Mouse (Mus musculus): Measurements from ENCODE around the gene Tns1.

The Tns1 gene

GRCm38 (mm10) chr1:73864314-73864713, 259.9 kb downstream of the Tns1 start:
- Histone ChIP-seq H3K27me3 (ENCODE audit: insufficient read depth, low read length) (peaks cover 4% of the 10 kb centered on the region; the same call in 1 of the 2 replicates), H3K36me3 (ENCODE audit: insufficient read depth, low read length) (no peaks in the 10 kb centered on the region), H3K9me3 (ENCODE audit: low read length) (no peaks in the 10 kb centered on the region), H3K4me1 (replicated peaks; ENCODE audit: low read depth, low read length) (peaks cover 24% of the 10 kb centered on the region), H3K4me3 (replicated peaks; ENCODE audit: low read length) (no peak overlapping the region)
- no peak for TF ChIP-seq NANOG (IDR thresholded peaks at IDR 0.05; ENCODE audit: borderline replicate concordance, low read length)
- TF ChIP-seq POU5F1 (IDR thresholded peaks at IDR 0.05; ENCODE audit: borderline replicate concordance, low read length): no peak
- no peak for TF ChIP-seq CTCF (conservative IDR thresholded peaks at IDR 0.05; ENCODE audit: low read length)

GRCm38 (mm10) chr1:73863074-73863431, 261.2 kb downstream of the Tns1 start:
- peak overlapping the region; percentile 32; the same call in 1 of the 2 replicates for H3K4me3 ChIP-seq (replicated peaks; ENCODE audit: low read length)
- H3K9me3 ChIP-seq (ENCODE audit: low read length): no peaks in the 10 kb centered on the region
- peaks cover 24% of the 10 kb centered on the region for H3K4me1 ChIP-seq (replicated peaks; ENCODE audit: low read depth, low read length)
- no peak for TF ChIP-seq CTCF (conservative IDR thresholded peaks at IDR 0.05; ENCODE audit: low read length)
- no peak for TF ChIP-seq NANOG (IDR thresholded peaks at IDR 0.05; ENCODE audit: borderline replicate concordance, low read length)
- no peak for TF ChIP-seq POU5F1 (IDR thresholded peaks at IDR 0.05; ENCODE audit: borderline replicate concordance, low read length)
- H3K27me3 ChIP-seq (ENCODE audit: insufficient read depth, low read length): peaks cover 4% of the 10 kb centered on the region; the same call in 1 of the 2 replicates
- H3K36me3 ChIP-seq (ENCODE audit: insufficient read depth, low read length): no peaks in the 10 kb centered on the region

GRCm38 (mm10) chr1:73862323-73863073, 261.8 kb downstream of the Tns1 start:
- H3K9me3 ChIP-seq (ENCODE audit: low read length): no peaks in the 10 kb centered on the region
- H3K27me3 ChIP-seq (ENCODE audit: insufficient read depth, low read length): peaks cover 4% of the 10 kb centered on the region; the same call in 1 of the 2 replicates
- TF ChIP-seq CTCF (conservative IDR thresholded peaks at IDR 0.05; ENCODE audit: low read length): peak; percentile 29
- no peak for TF ChIP-seq NANOG (IDR thresholded peaks at IDR 0.05; ENCODE audit: borderline replicate concordance, low read length)
- peaks cover 24% of the 10 kb centered on the region for H3K4me1 ChIP-seq (replicated peaks; ENCODE audit: low read depth, low read length)
- peak overlapping the region; percentile 32 for H3K4me3 ChIP-seq (replicated peaks; ENCODE audit: low read length)
- H3K36me3 ChIP-seq (ENCODE audit: insufficient read depth, low read length): no peaks in the 10 kb centered on the region

GRCm38 (mm10) chr1:73860421-73860820, 263.8 kb downstream of the Tns1 start:
- Histone ChIP-seq H3K9me3 (ENCODE audit: low read length) (no peaks in the 10 kb centered on the region), H3K27me3 (ENCODE audit: insufficient read depth, low read length) (peaks cover 8% of the 10 kb centered on the region; the same call in 1 of the 2 replicates), H3K4me3 (replicated peaks; ENCODE audit: low read length) (no peak overlapping the region), H3K4me1 (replicated peaks; ENCODE audit: low read depth, low read length) (peaks cover 24% of the 10 kb centered on the region), H3K36me3 (ENCODE audit: insufficient read depth, low read length) (no peaks in the 10 kb centered on the region)
- no peak for TF ChIP-seq POU5F1 (IDR thresholded peaks at IDR 0.05; ENCODE audit: borderline replicate concordance, low read length)
- TF ChIP-seq CTCF (conservative IDR thresholded peaks at IDR 0.05; ENCODE audit: low read length): no peak
- TF ChIP-seq NANOG (IDR thresholded peaks at IDR 0.05; ENCODE audit: borderline replicate concordance, low read length): no peak

All from E14TG2a.4 (cell line).